Mouse (Mus musculus) macrophage (primary cell): Measurements from ENCODE around the gene Stx3. TPM values are rescaled to one million over a fixed set of nuclear protein-coding genes. Genes with fewer than 3 reads are reported as not detected.

Source experiments
- H3K27ac ChIP-seq: fragments of 350-480 bp; formaldehyde crosslinking; 2 replicates; pipeline ENCODE4 v1.9.0; 2021
- H3K36me3 ChIP-seq: fragments of 350-480 bp; formaldehyde crosslinking; 2 replicates; pipeline ENCODE4 v1.9.0; 2021; ENCODE audit errors: inconsistent target
- H3K4me3 ChIP-seq: fragments of 350-480 bp; formaldehyde crosslinking; 2 replicates; pipeline ENCODE4 v1.9.0; 2021; ENCODE audit errors: inconsistent target
- H3K79me2 ChIP-seq: fragments of 350-480 bp; formaldehyde crosslinking; 2 replicates; pipeline ENCODE4 v1.9.0; 2021; ENCODE audit errors: inconsistent target
- WGBS: methylation state at CpG from one replicate; pipeline ENCODE4 v1.1.7; 2026; ENCODE audit warnings: inconsistent platforms; ENCODE audit not compliant: missing documents; 5-methylcytosine and 5-hydroxymethylcytosine counted together
- polyA plus RNA-seq: library from polyadenylated mRNA; stranded (reverse); fragments of 250-400 nt; gene quantifications from 3 replicates; pipeline ENCODE4 v1.2.4, GENCODE M21; 2018; ENCODE audit warnings: inconsistent platforms

Gene Stx3
- polyA plus RNA-seq, 1 experiment from 2014 or later = 18.7 TPM

GRCm38 (mm10) chr19:11788876-11789275, 30.3 kb downstream of the Stx3 start:
- no peak overlapping the region for H3K27ac ChIP-seq
- peaks cover 16% of the 10 kb centered on the region for H3K79me2 ChIP-seq
- WGBS = 98% methylated on average over 6 of the region's 6 CpGs
- H3K4me3 ChIP-seq = no peak overlapping the region
- peaks cover 40% of the 10 kb centered on the region for H3K36me3 ChIP-seq

- 89% methylated on average over 6 of the region's 6 CpGs for WGBS
- Histone ChIP-seq H3K4me3 (no peak overlapping the region), H3K79me2 (peaks cover 7% of the 10 kb centered on the region; the same call in 1 of the 2 replicates), H3K27ac (no peak overlapping the region), H3K36me3 (peaks cover 51% of the 10 kb centered on the region)
Observed at GRCm38 (mm10) chr19:11787826-11788225, 31.4 kb downstream of the Stx3 start.

GRCm38 (mm10) chr19:11785409-11786154, 33.6 kb downstream of the Stx3 start:
- no peak overlapping the region for H3K4me3 ChIP-seq
- 93% methylated on average over 14 of the region's 14 CpGs for WGBS
- peaks cover 66% of the 10 kb centered on the region for H3K36me3 ChIP-seq
- no peak overlapping the region for H3K27ac ChIP-seq
- H3K79me2 ChIP-seq = no peaks in the 10 kb centered on the region

- Histone ChIP-seq H3K27ac (no peak overlapping the region), H3K36me3 (peaks cover 47% of the 10 kb centered on the region), H3K79me2 (no peaks in the 10 kb centered on the region), H3K4me3 (no peak overlapping the region)
- 77% methylated on average over 7 of the region's 7 CpGs for WGBS
Observed at GRCm38 (mm10) chr19:11777191-11777865, 41.9 kb downstream of the Stx3 start.

GRCm38 (mm10) chr19:11770205-11770892, 48.9 kb downstream of the Stx3 start, which contains the start of gene Mrpl16:
Mrpl16 (plus strand) TSS chr19:11770391.
- Histone ChIP-seq H3K79me2 (no peaks in the 10 kb centered on the region), H3K27ac (peak within 1 kb of the TSS; percentile 34), H3K4me3 (peak within 1 kb of the TSS; percentile 86), H3K36me3 (peaks cover 21% of the 10 kb centered on the region; the same call in 1 of the 2 replicates)
- under 1% methylated on average over 30 of the region's 30 CpGs for WGBS

- Histone ChIP-seq H3K4me3 (peak overlapping the region; percentile 86; the same call in 1 of the 2 replicates), H3K79me2 (no peaks in the 10 kb centered on the region), H3K27ac (no peak overlapping the region), H3K36me3 (peaks cover 11% of the 10 kb centered on the region; the same call in 1 of the 2 replicates)
- WGBS = 99% methylated on average over 5 of the region's 5 CpGs
Observed at GRCm38 (mm10) chr19:11769257-11769920, 49.8 kb downstream of the Stx3 start.

GRCm38 (mm10) chr19:11768163-11768562, 51.0 kb downstream of the Stx3 start:
- Histone ChIP-seq H3K4me3 (no peak overlapping the region), H3K27ac (no peak overlapping the region), H3K79me2 (no peaks in the 10 kb centered on the region), H3K36me3 (no peaks in the 10 kb centered on the region)
- 4% methylated on average over 3 of the region's 3 CpGs for WGBS

- H3K4me3 ChIP-seq = no peak overlapping the region
- H3K36me3 ChIP-seq = no peaks in the 10 kb centered on the region
- peak overlapping the region; percentile 91 for H3K27ac ChIP-seq
- no peaks in the 10 kb centered on the region for H3K79me2 ChIP-seq
- WGBS = 0% methylated on average over 4 of the region's 4 CpGs
Observed at GRCm38 (mm10) chr19:11766413-11766812, 52.8 kb downstream of the Stx3 start.

- H3K36me3 ChIP-seq = no peaks in the 10 kb centered on the region
- H3K79me2 ChIP-seq = no peaks in the 10 kb centered on the region
- H3K27ac ChIP-seq = no peak overlapping the region; the same call in 1 of the 2 replicates
- H3K4me3 ChIP-seq = no peak overlapping the region
- 79% methylated on average over 3 of the region's 3 CpGs for WGBS
Observed at GRCm38 (mm10) chr19:11765059-11765458, 54.1 kb downstream of the Stx3 start.

- Histone ChIP-seq H3K79me2 (no peaks in the 10 kb centered on the region), H3K4me3 (no peak within 1 kb of the TSS), H3K27ac (no peak within 1 kb of the TSS), H3K36me3 (no peaks in the 10 kb centered on the region)
- WGBS = 100% methylated on average over 2 of the region's 2 CpGs
Observed at GRCm38 (mm10) chr19:11747298-11747697, 71.9 kb downstream of the Stx3 start, which contains the start of gene Gif. Gif (plus strand) TSS chr19:11747554.

GRCm38 (mm10) chr19:11745680-11746079, 73.5 kb downstream of the Stx3 start:
- Histone ChIP-seq H3K4me3 (no peak overlapping the region), H3K36me3 (no peaks in the 10 kb centered on the region), H3K27ac (no peak overlapping the region), H3K79me2 (no peaks in the 10 kb centered on the region)

GRCm38 (mm10) chr19:11736455-11736854, 82.7 kb downstream of the Stx3 start:
- H3K36me3 ChIP-seq = no peaks in the 10 kb centered on the region
- no peak overlapping the region for H3K4me3 ChIP-seq
- WGBS = 78% methylated on average over 1 of the region's 1 CpGs
- no peak overlapping the region for H3K27ac ChIP-seq
- H3K79me2 ChIP-seq = no peaks in the 10 kb centered on the region

GRCm38 (mm10) chr19:11730278-11730677, 88.9 kb downstream of the Stx3 start:
- 88% methylated on average over 1 of the region's 1 CpGs for WGBS
- Histone ChIP-seq H3K4me3 (no peak overlapping the region), H3K27ac (no peak overlapping the region), H3K36me3 (no peaks in the 10 kb centered on the region), H3K79me2 (no peaks in the 10 kb centered on the region)

- Histone ChIP-seq H3K27ac (no peak overlapping the region), H3K4me3 (no peak overlapping the region), H3K79me2 (no peaks in the 10 kb centered on the region), H3K36me3 (no peaks in the 10 kb centered on the region)
- WGBS = 97% methylated on average over 5 of the region's 5 CpGs
Observed at GRCm38 (mm10) chr19:11727304-11727703, 91.9 kb downstream of the Stx3 start.
